Mouse (Mus musculus) ovary, postnatal 36 days (tissue): Measurements from ENCODE around the gene Smpd4.

ENCODE experiments used
- DNase-seq: peaks from one replicate; pipeline ENCODE4 v3.0.0; 2022; ENCODE audit warnings: low spot score, mixed read lengths

The Smpd4 gene

DNA sequence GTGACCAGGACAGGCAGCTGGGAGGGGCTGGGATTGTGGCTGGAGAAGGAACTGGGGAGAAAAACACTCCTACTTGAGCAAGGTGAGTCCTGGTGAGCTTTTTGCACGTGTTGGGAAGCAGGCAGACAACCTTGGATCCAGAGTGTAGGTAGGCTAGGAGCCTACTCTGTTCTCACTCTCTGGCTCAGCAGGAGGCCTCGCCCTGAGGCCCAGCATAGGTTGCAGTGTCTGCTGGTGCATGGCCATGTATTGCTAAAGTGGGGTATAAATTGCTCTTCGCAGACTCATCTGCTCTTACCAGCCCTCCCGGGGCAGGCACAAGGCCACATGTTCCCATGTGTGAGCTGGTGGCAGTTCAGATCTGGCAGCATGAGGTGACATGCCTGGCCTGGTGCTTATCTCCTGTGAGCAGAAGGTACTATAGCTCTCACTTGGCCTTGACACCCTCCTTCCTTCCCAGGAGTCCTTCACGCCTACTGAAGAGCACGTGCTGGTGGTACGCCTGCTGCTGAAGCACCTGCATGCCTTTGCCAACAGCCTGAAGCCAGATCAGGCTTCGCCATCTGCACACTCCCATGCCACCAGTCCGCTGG is 19.0 kb downstream of the Smpd4 start:
- DNase-seq, result no peak

DNA sequence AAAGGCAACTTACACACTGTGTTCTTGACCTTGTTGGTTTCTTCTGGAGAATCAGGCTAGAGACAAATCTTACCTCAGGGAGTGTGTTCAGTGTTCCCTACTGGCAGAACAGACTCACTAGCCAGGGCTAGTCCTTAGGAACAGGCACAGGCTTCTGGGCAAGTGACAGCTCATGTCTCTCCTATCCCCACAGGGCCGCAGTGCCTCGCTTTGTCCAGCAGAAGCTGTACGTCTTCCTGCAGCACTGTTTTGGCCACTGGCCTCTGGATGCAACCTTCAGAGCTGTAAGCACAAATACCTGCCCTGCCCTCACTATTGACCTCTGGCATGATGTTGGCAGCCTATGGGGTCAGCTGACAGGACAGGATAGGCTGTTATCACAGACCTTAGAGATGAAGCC is 19.9 kb downstream of the Smpd4 start:
- DNase-seq, result no peak

GRCm38 (mm10) chr16:17639951-17640350 is 20.8 kb downstream of the Smpd4 start:
- DNase-seq, result no peak

DNA sequence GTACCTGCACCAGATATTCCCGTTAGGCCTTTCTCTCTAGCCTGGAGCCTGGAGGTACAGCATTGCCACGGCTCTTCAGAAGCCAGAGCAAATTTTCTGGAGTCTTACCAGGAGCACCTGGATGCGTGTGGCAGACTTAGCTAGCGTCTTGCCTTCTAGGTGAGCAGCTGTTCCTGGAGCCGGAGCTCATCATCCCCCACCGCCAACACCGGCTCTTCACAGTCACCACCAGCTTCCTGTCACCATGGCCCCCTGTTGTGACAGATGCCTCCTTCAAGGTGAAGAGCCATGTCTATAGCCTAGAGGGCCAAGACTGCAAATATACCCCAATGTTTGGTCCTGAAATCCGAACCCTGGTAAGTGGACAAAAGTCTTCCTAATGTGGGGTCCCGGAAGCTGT is 21.6 kb downstream of the Smpd4 start:
- DNase-seq, result no peak

- no peak for DNase-seq
Measured at GRCm38 (mm10) chr16:17641301-17641700, 22.1 kb downstream of the Smpd4 start.

- no peak for DNase-seq
Measured at GRCm38 (mm10) chr16:17642311-17642710, 23.2 kb downstream of the Smpd4 start.

DNA sequence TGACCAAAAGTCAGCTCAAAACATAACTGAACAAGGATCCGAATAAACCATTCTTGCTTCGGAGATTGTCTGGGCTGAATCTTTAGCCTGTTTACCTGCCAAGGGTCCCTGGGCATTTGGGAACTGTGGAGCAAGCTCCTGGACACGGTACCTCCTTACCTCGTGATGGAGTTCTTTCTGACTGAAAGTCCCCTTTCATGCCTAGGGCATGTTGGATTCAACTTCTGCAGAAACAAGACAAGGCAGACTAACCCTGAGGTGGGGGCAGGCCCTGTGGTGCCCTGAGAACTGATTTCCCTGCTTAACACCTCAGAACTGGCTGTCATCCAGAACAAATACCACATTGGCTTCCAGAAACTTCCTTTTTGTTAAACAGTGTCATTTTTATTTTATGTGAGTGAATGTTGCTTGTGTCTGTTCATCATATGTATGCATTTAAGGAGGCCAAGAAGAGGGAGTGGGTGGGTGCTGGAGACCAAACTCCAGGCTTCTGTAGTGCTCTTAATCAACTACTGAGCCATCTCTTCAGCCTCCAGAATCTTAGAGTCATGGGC is 24.4 kb downstream of the Smpd4 start:
- DNase-seq, result no peak

DNA sequence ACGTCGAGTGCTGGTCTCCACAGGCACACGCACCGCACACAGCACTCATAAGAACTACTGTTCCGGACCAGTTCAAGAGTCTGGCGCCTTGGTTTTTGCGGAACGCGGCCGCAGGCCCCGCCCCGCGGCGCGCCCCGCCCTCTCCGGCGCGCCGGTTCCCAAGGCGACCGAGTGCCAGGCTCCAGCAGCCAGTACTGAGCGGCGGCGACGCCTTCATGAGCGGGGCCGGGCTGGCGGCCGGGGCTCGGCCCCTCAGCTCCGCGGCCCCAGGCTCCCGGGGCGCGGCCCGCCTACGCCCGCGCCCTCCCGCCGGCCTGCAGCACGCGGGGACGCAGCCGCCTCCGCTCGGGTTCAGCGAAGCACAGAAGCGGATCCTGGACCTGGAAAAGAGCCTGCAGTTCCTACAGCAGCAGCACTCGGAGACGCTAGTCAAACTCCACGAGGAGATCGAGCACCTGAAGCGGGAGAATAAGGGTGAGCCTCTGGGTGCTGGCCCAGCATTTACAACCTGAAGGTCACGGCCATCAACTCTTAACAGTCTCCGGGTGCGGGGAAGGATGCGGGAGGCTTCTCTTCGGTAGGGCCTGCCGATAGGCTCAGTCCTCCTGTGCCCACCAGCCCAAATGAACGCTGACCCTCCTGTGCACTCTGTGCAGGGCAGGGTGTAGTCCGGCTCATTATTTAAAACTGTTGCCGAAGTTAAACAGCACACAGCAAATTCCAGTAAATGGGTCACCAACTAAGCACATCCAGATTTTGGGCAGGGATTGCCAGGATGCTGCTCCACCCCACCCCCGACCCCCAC is 27.4 kb downstream of the Smpd4 start, which contains the start of gene Ccdc74a:
TSS of gene Ccdc74a (plus strand) at position 161 of the 805 bp plus-strand sequence.
- peak; percentile 88 for DNase-seq

GRCm38 (mm10) chr16:17647156-17647555 is 28.0 kb downstream of the Smpd4 start:
- DNase-seq, result no peak

- no peak for DNase-seq
Measured at GRCm38 (mm10) chr16:17647566-17648340, 28.6 kb downstream of the Smpd4 start.

DNA sequence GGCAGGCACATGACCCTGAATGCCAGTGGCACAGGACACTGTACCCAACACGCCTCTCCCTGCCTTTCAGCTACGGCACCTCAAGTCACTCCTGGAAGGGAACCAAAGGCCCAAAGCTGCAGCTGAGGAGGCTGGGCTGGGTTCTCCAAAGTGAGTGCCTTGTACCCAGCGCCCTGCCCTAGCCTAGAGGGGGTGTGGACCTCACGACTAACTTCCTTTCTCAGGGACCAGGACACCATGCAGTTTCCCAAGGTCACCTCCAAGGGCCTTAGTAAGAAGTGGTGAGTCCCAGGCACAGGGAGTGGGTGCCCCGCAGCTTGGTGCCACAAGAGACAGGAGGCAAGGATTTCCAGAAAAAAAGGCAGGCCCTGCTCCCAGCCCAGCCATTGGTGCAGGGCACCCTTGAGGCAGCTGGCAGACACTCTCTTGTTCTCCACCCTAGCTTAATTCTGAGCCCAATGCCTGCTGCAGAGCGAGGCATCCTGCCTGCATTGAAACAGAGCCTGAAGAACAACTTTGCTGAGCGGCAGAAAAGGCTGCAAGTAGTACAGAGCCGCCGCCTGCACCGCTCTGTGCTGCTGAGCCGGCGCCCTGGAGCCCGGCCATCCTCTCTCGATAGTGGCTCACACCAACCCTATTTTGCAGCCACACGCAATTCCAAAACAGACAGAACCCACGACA is 30.9 kb downstream of the Smpd4 start:
- no peak for DNase-seq

- no peak for DNase-seq
Measured at GRCm38 (mm10) chr16:17650711-17651110, 31.6 kb downstream of the Smpd4 start.

DNA sequence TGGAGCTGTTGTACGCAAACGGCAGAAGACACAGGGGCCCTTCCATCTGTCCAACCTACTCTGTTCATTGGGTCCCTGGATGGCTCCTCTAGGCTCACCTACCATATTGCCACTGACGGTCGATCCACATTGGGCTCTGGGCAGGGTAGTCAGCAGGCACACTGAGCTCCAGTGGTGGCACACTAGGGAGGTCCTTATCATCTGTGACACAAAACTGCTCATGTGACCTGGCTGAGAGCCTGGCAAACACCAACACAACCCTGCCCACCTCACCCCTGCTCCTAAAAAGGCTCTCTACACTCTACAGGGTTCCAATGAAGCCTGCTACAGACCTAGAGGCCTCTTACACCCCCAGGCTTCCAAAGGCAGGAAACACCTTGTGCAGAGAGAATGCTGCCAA is 33.5 kb downstream of the Smpd4 start:
- no peak for DNase-seq

GRCm38 (mm10) chr16:17653601-17654000 is 34.4 kb downstream of the Smpd4 start:
- DNase-seq, result no peak

DNA sequence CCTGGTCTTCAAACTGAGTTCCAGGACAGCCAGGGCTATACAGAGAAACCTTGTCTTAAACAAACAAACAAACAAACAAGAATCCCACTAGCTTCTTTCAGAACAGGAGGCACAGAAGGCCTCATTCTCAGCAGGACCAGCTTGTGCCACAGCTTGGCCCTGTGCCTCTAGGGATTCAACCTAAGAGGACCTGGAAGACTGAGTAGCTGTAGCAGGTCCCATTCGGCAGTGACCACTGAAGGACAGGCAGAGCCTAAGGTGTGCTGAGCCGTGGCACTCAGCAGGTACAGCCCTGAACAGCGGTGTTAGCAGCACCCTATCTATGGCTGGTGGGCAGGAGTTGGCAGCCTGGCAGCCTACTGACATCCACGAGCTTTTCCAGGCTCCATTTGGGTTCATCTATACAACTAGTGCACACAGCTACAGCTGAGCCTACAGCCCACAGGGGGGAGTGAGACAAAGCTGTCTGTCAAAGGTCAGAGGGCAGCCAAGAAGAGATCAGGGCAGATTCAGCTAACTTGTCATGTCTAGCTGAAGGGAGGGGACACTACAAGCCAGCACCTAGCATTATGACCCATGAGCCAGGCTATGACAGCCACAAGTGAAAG is 35.1 kb downstream of the Smpd4 start:
- DNase-seq, result no peak

- DNase-seq, result no peak
Measured at GRCm38 (mm10) chr16:17656212-17656871, 37.2 kb downstream of the Smpd4 start.

GRCm38 (mm10) chr16:17665568-17665967 is 46.4 kb downstream of the Smpd4 start:
- no peak for DNase-seq

DNA sequence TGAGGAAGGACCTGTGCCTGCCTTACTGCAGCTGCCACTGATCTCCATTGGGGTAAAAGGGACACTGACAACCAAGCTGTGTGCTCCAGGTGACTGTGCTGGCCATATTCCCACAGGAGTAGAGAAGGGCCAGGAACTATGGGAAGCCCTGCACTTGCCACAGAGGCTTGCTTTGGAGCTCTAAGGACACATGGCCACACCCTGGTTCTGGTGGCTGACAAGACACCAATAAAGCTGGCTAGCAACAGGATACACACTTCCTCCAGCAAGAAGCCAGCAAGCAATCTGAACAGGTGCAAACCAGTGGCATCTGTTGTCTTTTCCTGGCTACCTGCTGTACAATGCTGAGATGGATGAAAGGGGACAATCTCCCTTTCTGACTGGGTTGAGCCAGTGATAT is 50.7 kb downstream of the Smpd4 start:
- DNase-seq, result no peak
